Mouse (Mus musculus) CH12.LX (cell line): ENCODE data around the gene Kcnma1. TPM values are rescaled to one million over a fixed set of nuclear protein-coding genes. Genes with fewer than 3 reads are reported as not detected.

Source experiments
- DNase-seq: peaks from one replicate; pipeline ENCODE4 v3.0.0-alpha.2; 2013; ENCODE audit errors: extremely low read depth
- H3K27ac ChIP-seq: 2 replicates; pipeline ENCODE4 v1.5.1; 2012; ENCODE audit warnings: low read depth, mild to moderate bottlenecking, control low read depth, moderate library complexity; ENCODE audit not compliant: insufficient read depth
- H3K27me3 ChIP-seq: replicated peaks from 2 replicates; pipeline ENCODE3; 2012; ENCODE audit warnings: inconsistent platforms
- H3K36me3 ChIP-seq, 2 experiments: replicated peaks in 1 of 2; 2 replicates each; pipeline versions ENCODE3 to v1.6.1; 2012; ENCODE audit warnings: inconsistent platforms in 1 of 2, low read length in 1 of 2, mild to moderate bottlenecking in 1 of 2, mixed read lengths in 1 of 2, moderate library complexity in 1 of 2; ENCODE audit not compliant: control insufficient read depth in 1 of 2, insufficient read depth in 1 of 2
- H3K4me1 ChIP-seq, 2 experiments: 2 replicates each; pipeline ENCODE4 v1.6.1; 2012; ENCODE audit warnings: inconsistent platforms in 1 of 2, moderate library complexity in 1 of 2; ENCODE audit not compliant: insufficient read depth in 2 of 2, control insufficient read depth in 1 of 2
- H3K4me2 ChIP-seq: 2 replicates; pipeline ENCODE4 v1.6.1; 2012; ENCODE audit warnings: low read depth, mild to moderate bottlenecking, control low read depth; ENCODE audit not compliant: poor library complexity, insufficient read depth, severe bottlenecking
- H3K4me3 ChIP-seq, 3 experiments: fragments of 150-350 bp in 1 of 3; sonication (generic) in 1 of 3; replicated peaks in 1 of 3; 2 replicates each; pipeline versions ENCODE3 to v1.5.1; 2011 to 2012; ENCODE audit warnings: low read depth in 2 of 3, low read length in 2 of 3, mild to moderate bottlenecking in 2 of 3, moderate library complexity in 2 of 3, control low read depth in 1 of 3, improper control_type of control experiment in 1 of 3, inconsistent platforms in 1 of 3, mixed read lengths in 1 of 3; ENCODE audit not compliant: poor library complexity in 1 of 3
- H3K79me2 ChIP-seq: replicated peaks from 2 replicates; pipeline ENCODE4 v1.6.1; 2012; ENCODE audit warnings: mild to moderate bottlenecking, moderate library complexity; ENCODE audit not compliant: control insufficient read depth, poor library complexity, insufficient read depth, severe bottlenecking; ENCODE audit errors: extremely low read depth
- H3K9ac ChIP-seq: 2 replicates; pipeline ENCODE4 v1.6.1; 2012; ENCODE audit warnings: low read depth, mild to moderate bottlenecking, control low read depth, moderate library complexity; ENCODE audit not compliant: insufficient read depth
- H3K9me3 ChIP-seq: replicated peaks from 2 replicates; pipeline ENCODE3; 2012; ENCODE audit warnings: low read length, inconsistent platforms, mixed read lengths
- CHD1 ChIP-seq: IDR thresholded peaks from 2 replicates; pipeline ENCODE4 v1.6.1; 2012; ENCODE audit warnings: low read depth, low read length, improper control_type of control experiment, inconsistent platforms
- CHD2 ChIP-seq: IDR thresholded peaks from 2 replicates; pipeline ENCODE4 v1.6.1; 2011; ENCODE audit warnings: low read length, improper control_type of control experiment
- CTCF ChIP-seq, 2 experiments: IDR thresholded peaks in 1 of 2; conservative IDR thresholded peaks in 1 of 2; 2 replicates each; pipeline ENCODE4 v1.5.1; 2011 to 2012; ENCODE audit warnings: low read depth in 2 of 2, low read length in 2 of 2, improper control_type of control experiment in 1 of 2, inconsistent platforms in 1 of 2, mild to moderate bottlenecking in 1 of 2, moderate library complexity in 1 of 2
- E2F4 ChIP-seq: IDR thresholded peaks from 2 replicates; pipeline ENCODE4 v1.6.1; 2011; ENCODE audit warnings: low read depth, low read length, improper control_type of control experiment; ENCODE audit not compliant: insufficient replicate concordance
- ELF1 ChIP-seq: IDR thresholded peaks from 2 replicates; pipeline ENCODE4 v1.6.1; 2014; ENCODE audit warnings: low read depth, mild to moderate bottlenecking, inconsistent platforms, low read length, improper control_type of control experiment
- ETS1 ChIP-seq: conservative IDR thresholded peaks from 2 replicates; pipeline ENCODE4 v1.6.1; 2012; ENCODE audit warnings: low read depth, mild to moderate bottlenecking, inconsistent platforms, low read length, improper control_type of control experiment, moderate library complexity
- HCFC1 ChIP-seq: IDR thresholded peaks from 2 replicates; pipeline ENCODE4 v1.6.1; 2012; ENCODE audit warnings: low read depth, mild to moderate bottlenecking, inconsistent platforms, low read length, improper control_type of control experiment
- JUN ChIP-seq: IDR thresholded peaks from 2 replicates; pipeline ENCODE4 v1.6.1; 2011; ENCODE audit warnings: low read depth, mild to moderate bottlenecking, low read length, improper control_type of control experiment, moderate library complexity; ENCODE audit not compliant: insufficient read depth
- JUND ChIP-seq: conservative IDR thresholded peaks from 2 replicates; pipeline ENCODE4 v1.6.1; 2011; ENCODE audit warnings: low read depth, low read length, improper control_type of control experiment
- KAT2A ChIP-seq: IDR thresholded peaks from 2 replicates; pipeline ENCODE4 v1.6.1; 2012; ENCODE audit warnings: low read length, improper control_type of control experiment, inconsistent platforms; ENCODE audit not compliant: insufficient replicate concordance
- MAX ChIP-seq: IDR thresholded peaks from 2 replicates; pipeline ENCODE4 v1.6.1; 2011; ENCODE audit warnings: low read length, improper control_type of control experiment
- MAZ ChIP-seq: IDR thresholded peaks from 2 replicates; pipeline ENCODE4 v1.6.1; 2012; ENCODE audit warnings: low read depth, mild to moderate bottlenecking, inconsistent platforms, low read length, improper control_type of control experiment, moderate library complexity
- MEF2A ChIP-seq: IDR thresholded peaks from 2 replicates; pipeline ENCODE4 v1.6.1; 2014; ENCODE audit warnings: low read depth, mild to moderate bottlenecking, inconsistent platforms, low read length, improper control_type of control experiment, borderline replicate concordance
- POLR2AphosphoS2 ChIP-seq: IDR thresholded peaks from 2 replicates; pipeline ENCODE4 v1.6.1; 2011; ENCODE audit warnings: low read depth, low read length, improper control_type of control experiment
- SIN3A ChIP-seq: IDR thresholded peaks from 2 replicates; pipeline ENCODE4 v1.6.1; 2012; ENCODE audit warnings: low read length, improper control_type of control experiment, inconsistent platforms
- SMC3 ChIP-seq: IDR thresholded peaks from 2 replicates; pipeline ENCODE4 v1.6.1; 2011; ENCODE audit warnings: low read depth, low read length, improper control_type of control experiment
- TBP ChIP-seq: conservative IDR thresholded peaks from 2 replicates; pipeline ENCODE4 v1.6.1; 2011; ENCODE audit warnings: low read depth, low read length, improper control_type of control experiment
- UBTF ChIP-seq: IDR thresholded peaks from 2 replicates; pipeline ENCODE4 v1.6.1; 2012; ENCODE audit warnings: low read depth, mild to moderate bottlenecking, inconsistent platforms, low read length, improper control_type of control experiment, moderate library complexity
- USF1 ChIP-seq: IDR thresholded peaks from 2 replicates; pipeline ENCODE4 v1.6.1; 2014; ENCODE audit warnings: low read depth, mild to moderate bottlenecking, inconsistent platforms, low read length, improper control_type of control experiment
- USF2 ChIP-seq: conservative IDR thresholded peaks from 2 replicates; pipeline ENCODE4 v1.6.1; 2011; ENCODE audit warnings: low read depth, low read length, improper control_type of control experiment
- ZC3H11A ChIP-seq: IDR thresholded peaks from 2 replicates; pipeline ENCODE4 v1.6.1; 2012; ENCODE audit warnings: low read depth, mild to moderate bottlenecking, inconsistent platforms, low read length, improper control_type of control experiment
- ZMIZ1 ChIP-seq: IDR thresholded peaks from 2 replicates; pipeline ENCODE4 v1.6.1; 2012; ENCODE audit warnings: low read depth, mild to moderate bottlenecking, inconsistent platforms, low read length, improper control_type of control experiment
- dilution Hi-C: fragments of 300-500 bp; cut with MboI; formaldehyde crosslinking; loops from 2 replicates; pipeline ENCODE4 v1.14.3; 2020; ENCODE audit warnings: low sequenced_read_pairs; ENCODE audit not compliant: extremely low pct_unique_long_range_greater_than_20kb, extremely low pct_ligation_motif_present
- in situ Hi-C: fragments of 300-500 bp; cut with MboI; formaldehyde crosslinking; loops from 3 replicates; pipeline ENCODE4 v1.14.3; 2019; ENCODE audit warnings: low sequenced_read_pairs, low pct_ligation_motif_present, low pct_unique_long_range_greater_than_20kb, mixed read lengths
- polyA plus RNA-seq: library from polyadenylated mRNA; unstranded; fragments of >175 nt; gene quantifications from 2 replicates; pipeline ENCODE4 v1.2.1, GENCODE M21; 2012; ENCODE audit warnings: low read depth; ENCODE audit not compliant: insufficient read length
- total RNA-seq, 2 experiments: library from RNA; depleted of rRNA; stranded (reverse); fragments of 300-350 nt in 1 of 2; fragments of >200 nt in 1 of 2; gene quantifications; 2 replicates each; pipeline ENCODE4 v1.2.3; 2012 to 2014

The Kcnma1 gene
- total and polyA plus RNA-seq, 3 experiments: 0.10 to 0.17 (median 0.12) TPM

GRCm38 (mm10) chr14:23573385-23573784, 440.9 kb downstream of the Kcnma1 start:
- DNase-seq: no peak

GRCm38 (mm10) chr14:23572778-23573177, 441.5 kb downstream of the Kcnma1 start:
- dilution Hi-C loops (no loop called here), in situ Hi-C loops (no loop called here)
- no peaks in the 10 kb centered on the region for H3K79me2 ChIP-seq
- no peak overlapping the region for H3K27ac ChIP-seq
- no peaks in the 10 kb centered on the region for H3K27me3 ChIP-seq
- DNase-seq: no peak
- H3K4me1 ChIP-seq: no peaks in the 10 kb centered on the region
- no peak for TF ChIP-seq CHD2
- TF ChIP-seq MAZ: no peak
- no peak for TF ChIP-seq USF2
- TF ChIP-seq HCFC1: no peak
- no peak for TF ChIP-seq USF1
- no peak for TF ChIP-seq SMC3
- no peak for TF ChIP-seq JUND
- TF ChIP-seq E2F4: no peak
- no peak for TF ChIP-seq JUN
- TF ChIP-seq SIN3A: no peak
- no peak for TF ChIP-seq CTCF (conservative IDR thresholded peaks at IDR 0.05 in 1 of 2, IDR thresholded peaks at IDR 0.05 in 1 of 2; ENCODE audit: low read depth in 2 of 2, low read length in 2 of 2)
- no peak for TF ChIP-seq KAT2A
- no peak for TF ChIP-seq CHD1
- H3K9me3 ChIP-seq: peaks cover under 1% of the 10 kb centered on the region
- H3K36me3 ChIP-seq: no peaks in the 10 kb centered on the region
- no peak overlapping the region for H3K4me3 ChIP-seq
- no peak overlapping the region for H3K4me2 ChIP-seq
- no peak overlapping the region for H3K9ac ChIP-seq

More at GRCm38 (mm10) chr14:23573385-23573784, 440.9 kb downstream of the Kcnma1 start:
- TF ChIP-seq ZC3H11A (no peak), UBTF (no peak), ETS1 (no peak), POLR2AphosphoS2 (no peak), TBP (no peak), JUN (no peak), MAZ (no peak), MEF2A (no peak), CHD2 (no peak), ZMIZ1 (no peak), USF2 (no peak), ELF1 (no peak), CHD1 (no peak), KAT2A (no peak), MAX (no peak)
- Histone ChIP-seq H3K9me3 (no peaks in the 10 kb centered on the region), H3K27me3 (no peaks in the 10 kb centered on the region), H3K9ac (no peak overlapping the region), H3K4me2 (no peak overlapping the region), H3K79me2 (no peaks in the 10 kb centered on the region), H3K36me3 (no peaks in the 10 kb centered on the region), H3K4me3 (no peak overlapping the region), H3K4me1 (no peaks in the 10 kb centered on the region), H3K27ac (no peak overlapping the region)
- in situ Hi-C loops (no loop called here), dilution Hi-C loops (no loop called here)
